Mouse (Mus musculus): ENCODE measurements around the gene Gnb2.

Gene Gnb2

DNA sequence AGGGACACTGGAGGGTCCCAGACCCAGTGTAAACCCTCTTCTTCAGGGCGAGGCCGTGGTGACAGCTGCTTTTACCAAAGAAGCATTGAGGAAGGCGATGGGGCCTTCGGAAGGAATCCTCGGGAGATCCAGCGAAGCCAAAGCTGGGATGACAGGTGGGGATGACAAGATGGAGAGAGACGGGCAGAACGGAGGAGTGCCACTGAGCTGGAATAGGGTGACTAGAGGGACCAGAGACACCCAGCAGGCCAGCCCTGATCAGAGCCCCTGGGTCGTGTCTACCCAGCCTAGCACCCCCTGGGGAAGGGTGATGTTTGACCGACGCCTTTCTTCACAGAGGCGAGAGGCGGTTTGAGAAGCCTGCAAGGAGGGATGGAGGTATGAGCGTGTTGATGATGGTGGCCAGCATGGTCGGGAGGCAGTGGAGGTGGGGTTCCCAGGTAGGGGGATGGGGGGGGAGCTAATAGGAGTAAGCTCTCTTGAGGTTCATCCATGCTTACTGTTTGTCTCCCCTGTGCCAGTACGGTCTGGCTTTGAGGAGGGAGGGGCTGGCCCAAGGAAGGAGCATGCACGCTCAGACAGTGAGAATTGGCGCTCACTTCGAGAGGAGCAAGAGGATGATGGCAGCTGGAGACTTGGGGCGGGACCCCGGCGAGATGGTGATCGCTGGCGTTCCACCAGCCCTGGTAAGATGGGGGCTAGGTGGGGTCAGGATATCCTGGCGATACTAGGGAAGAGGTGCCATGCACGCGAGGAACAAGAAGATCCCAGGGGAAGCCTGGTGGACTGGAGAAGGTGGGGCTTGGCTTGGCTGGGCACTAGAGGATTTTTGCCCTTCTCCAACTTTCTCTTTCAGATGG, 13.4 kb downstream of the Gnb2 start:
- DNase-seq (ENCODE audit: low spot score in 2 of 2) = no peak

DNA sequence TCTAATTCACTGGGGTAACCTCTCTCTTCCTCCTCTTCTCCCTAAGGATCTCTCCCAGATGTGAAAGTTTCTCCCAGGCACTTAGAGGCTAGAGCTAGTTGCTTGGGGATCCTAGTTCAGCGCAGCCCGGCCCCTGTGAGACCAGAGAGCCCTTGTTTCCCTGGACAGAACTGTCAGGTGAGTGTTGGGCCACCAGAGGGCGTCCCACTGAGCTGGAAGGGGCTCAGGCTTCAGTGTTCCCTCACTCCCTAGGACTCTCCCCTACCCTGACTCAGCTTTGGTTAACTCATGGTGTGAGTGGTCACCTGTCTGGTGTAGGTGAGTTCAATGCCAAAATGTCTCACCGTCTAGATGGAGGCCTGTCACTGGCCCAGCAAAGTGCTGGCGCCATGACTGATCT, 14.9 kb downstream of the Gnb2 start, which contains the start of gene Gigyf1:
Gene Gigyf1 (plus strand): TSS at position 113 of the 400 bp plus-strand sequence.
- no peak for DNase-seq (ENCODE audit: low spot score in 2 of 2)

DNA sequence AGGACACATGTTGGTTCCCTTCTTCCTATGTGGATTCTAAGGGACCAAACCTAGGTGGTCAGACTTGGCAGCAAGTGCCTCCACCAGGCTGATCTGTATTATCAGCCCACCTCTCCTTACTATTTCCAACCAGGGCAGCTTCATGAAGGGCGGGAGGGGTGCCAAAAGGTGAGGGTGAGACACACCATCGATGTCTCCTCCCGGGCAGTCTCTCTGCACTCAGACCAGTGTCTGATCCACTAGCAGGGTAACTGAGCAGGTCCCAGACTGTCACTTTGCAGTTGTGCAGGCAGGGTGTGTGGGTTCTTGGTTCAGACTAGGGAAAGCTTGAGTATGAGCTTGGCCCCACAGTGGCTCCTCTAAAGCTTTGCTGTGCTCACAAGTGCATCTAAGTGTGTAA, 18.5 kb downstream of the Gnb2 start:
- DNase-seq (ENCODE audit: low spot score in 2 of 2) = no peak

DNA sequence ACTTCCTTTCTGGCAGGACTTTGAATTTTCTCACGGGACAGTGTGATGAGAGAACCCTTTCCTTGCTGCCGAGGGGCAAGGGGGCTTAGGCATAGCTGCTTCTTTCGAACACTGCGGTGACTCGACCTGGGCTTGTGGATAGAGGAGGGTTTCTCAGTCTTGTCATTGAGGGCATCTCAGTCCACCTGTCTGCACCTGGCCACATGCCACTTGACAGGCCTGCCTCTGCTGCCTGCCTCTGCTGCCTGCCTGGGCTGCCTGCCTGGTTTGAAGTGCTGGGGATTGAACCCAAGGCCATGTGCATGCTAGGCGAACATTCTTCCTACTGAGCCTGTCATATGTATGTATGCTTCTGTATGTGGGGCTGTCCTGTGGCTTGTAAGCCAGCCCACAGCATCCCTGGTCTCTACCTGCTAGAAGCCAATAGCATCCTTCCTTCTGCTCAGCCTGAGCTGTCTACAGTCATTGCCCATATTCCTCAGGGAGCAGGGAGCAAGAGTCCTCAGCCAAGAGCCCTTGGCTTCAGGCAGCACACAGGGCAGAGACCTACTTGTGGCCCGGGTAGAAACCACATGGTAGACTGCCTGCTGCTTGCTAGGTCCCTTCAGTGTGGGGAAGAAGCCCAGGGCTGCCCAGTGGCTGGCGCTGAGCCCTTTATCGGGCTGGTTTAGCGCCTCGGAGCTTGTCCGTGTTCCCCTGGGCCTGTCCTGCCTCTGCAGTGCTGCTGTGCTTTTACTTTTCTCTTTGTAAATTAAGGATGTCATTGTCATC, 19.2 kb downstream of the Gnb2 start:
- no peak for DNase-seq (ENCODE audit: low spot score in 2 of 2)

DNA sequence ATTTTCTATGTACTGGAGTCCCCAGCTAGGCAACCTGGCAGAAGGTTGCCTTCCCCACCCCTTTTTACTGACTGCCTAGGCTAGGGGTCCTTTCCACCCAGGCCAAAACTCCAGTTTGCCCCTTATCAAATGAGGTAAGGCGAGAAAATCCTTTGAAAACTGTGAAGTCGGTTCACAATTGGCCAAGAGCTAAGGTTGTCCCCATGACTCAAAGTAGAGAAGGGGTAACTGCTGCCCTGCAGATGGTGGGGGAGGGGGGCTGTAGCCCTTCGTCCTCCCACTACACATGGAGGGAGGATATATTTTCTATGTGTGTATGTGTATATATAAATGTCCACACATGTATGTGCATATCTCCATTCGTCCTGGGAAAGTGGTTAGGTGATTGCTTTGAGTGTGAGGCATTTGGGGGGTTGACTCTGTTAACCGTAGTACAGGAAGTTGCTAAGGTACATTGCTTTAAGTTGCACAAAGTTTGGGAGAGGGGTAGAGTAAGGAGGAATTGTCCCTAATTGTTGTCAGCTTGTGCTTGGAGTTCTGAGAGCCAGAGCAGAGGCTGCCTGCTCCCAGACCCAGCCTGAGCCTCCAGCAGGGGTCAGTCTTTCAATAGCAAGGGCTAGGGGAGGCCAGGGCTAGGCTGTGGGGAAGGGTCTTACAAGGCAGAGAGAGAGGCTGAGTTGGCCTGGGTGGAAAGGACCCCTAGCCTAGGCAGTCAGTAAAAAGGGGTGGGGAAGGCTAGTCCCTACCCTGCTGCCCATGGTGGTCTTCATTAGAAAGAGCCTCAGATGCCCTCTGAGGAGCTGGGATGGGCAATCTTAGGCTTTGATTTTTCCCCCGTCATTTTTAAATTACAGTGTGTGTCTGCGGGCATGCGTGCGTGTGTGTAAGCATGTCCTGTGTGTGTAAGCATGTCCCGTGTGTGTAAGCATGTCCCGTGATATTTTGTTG, 20.2 kb downstream of the Gnb2 start:
- no peak for DNase-seq (ENCODE audit: low spot score in 2 of 2)

DNA sequence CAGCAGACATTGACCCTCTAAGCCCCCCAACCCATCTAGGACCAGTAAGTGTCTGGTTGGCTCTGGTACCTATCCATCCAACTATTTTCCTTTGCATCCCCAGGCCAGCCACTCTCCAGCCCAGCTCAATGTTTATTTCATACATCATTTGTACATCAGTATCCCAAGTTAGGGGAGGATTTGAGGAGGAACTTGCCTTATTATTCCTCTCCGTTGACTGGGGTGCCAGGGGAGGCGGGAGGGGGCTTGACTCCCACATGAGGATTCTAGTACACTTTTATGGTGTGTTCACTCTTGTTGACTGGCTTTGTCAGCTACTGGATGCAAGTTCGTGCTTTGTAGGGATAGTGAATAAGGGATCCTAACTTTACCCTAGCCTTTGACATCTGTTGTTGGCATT, 21.6 kb downstream of the Gnb2 start:
- DNase-seq (ENCODE audit: low spot score in 2 of 2) = no peak

DNA sequence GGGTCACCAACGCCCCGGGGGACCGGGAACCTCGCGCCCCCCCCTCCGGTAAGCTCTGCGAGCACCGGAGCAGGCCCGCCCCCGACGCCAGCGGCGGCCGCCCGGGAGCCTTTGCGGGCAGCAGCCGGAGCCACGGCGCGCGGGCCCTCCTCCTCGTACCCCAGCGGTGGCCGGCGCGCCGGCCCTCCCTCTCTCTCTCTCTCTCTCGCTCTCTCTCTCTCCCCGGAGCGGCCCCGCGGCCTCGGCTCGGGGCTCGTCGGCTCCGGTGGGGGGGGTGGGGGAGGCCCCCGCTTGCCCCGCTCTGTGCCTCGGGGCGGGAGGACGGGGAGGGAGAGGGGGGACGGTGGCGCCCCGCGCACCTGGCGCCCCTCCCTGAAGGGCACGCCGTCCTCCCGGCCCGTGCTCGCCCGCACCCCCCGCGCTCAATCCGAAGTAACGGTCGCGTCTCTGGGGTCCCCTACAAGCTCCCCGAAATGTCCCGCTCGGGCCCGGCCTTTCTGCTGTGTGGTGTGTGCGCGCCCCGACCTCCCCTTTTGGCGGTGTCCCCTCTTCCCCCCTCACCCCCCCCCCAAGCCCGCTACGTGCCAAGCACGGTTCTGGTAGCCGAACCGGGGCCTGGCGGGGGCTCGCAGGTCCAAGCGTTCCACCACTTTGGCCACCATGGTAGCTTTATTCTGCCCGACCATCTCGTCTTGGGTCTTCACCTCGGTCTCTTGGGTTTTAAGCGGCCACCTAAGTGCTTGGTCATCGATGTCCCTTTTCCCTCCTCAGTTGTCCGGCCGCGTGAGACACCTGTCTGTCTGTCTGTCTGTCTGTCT, 22.5 kb downstream of the Gnb2 start:
- no peak for DNase-seq (ENCODE audit: low spot score in 2 of 2)

DNA sequence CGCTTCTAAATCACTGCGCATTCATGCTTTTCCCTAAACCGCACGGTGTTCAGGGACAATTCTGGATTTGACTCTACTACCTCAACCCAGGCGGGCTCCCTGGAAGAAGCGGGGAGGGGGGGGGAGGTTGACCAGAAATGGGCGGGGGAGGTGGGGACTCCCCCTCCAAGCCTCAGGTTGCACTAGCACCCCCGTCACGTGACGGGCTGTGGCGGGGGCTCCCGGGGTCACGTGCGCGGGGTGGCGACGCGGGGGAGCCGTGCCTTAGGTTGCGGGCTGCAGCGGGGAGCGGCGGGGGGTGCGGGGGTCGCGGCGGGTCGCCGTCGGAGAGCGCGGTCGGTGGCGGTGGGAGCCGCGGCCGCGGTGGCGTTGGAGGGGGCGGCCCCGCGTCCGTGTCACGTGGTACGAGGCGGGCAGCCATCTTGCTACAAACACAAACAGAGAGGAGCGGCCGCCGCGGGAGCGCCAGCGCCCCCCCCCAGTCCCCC, 23.3 kb downstream of the Gnb2 start:
- DNase-seq (ENCODE audit: low spot score in 2 of 2) = peak; percentile 79 to 84

DNA sequence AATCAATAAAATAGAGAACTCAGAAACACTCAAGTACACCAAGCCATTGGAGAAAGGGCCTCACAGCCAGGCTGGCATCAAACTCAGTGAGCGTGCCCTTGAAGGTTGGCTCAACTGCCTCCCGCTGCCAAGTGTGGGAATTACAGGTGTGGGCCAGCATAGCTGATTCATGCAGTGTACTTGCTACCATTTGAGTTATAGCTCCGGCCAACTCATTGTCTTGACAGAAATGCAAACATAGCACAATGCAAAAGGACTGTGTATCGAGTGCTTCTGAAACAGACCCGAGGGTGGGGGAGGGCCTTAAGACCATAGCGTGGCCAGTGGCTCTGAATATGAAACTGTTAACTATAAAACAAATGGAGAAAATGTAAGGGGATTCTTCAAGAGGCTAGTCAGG, 29.3 kb downstream of the Gnb2 start:
- no peak for DNase-seq (ENCODE audit: low spot score in 2 of 2)

DNA sequence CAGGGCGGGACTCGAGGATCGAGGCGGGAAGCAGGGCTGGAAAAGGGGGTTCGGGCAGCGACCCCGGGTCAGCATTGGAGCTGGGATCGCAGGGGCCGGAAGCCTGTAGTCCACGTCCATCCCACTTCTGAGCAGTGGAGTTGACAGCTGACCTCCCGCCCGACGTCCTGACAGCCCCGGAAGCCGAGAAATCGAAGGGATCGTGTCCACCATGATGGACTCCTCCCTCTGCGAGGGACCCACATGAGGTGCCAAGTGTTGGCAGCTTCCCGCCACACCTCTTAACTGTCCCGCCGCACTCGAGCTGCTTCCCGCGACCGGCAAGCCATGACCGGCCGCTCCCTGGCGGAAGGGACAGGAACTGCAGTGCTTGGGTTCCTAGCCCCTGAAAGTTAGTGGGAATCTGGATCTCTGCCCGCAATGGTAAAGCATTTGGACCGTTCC, 30.6 kb downstream of the Gnb2 start:
- no peak for DNase-seq (ENCODE audit: low spot score in 2 of 2)

DNA sequence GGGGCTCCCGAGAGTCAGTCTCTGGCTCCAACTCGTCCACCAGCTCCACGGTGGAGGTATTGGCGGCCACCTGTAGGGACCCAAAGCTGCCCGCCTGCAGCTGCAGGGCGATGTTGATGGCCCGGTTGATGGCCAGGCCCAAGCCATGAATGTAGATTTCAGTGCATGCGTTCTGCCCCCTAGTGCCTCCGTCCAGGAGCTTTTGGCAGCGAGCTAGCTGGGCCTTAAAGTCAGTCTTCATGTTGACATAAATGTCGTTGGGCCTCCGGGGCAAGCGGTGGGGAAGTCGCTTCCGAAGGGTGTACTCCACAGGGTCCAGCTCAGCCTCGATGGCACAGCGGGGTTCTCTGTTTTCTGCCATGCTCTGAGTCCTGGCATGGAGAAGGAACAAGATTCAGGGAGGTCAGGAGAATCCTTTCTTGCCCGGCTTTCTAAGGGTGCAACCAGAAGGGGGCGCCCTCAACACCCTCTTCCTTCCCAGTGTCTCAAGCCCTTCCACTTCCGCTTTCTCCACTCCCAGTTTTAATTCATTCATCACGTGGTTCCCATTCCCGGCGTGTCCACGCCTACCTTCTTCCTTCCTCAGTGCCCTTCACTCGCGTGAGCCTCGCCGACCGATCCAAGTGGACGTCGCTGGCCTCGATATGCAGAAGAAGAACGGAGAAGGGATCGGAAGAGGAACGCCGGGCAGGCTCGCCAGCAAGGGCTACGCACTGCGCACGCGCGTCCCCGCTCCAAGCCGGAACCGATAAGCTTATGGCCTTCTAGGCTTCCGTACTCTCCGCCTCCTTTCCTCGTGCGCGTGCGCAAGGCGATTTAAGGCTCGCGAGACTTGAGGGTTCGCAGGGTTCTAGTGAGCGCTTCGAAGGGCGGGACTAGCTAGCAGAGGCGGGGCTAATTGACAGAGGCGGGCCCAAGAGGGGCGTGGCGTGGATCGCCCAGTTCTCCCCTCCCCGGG, 31.3 kb downstream of the Gnb2 start, which contains the start of gene Pop7:
Gene Pop7 (minus strand): TSS at position 810 of the 958 bp plus-strand sequence.
- DNase-seq (ENCODE audit: low spot score in 2 of 2) = peak; percentile 100

DNA sequence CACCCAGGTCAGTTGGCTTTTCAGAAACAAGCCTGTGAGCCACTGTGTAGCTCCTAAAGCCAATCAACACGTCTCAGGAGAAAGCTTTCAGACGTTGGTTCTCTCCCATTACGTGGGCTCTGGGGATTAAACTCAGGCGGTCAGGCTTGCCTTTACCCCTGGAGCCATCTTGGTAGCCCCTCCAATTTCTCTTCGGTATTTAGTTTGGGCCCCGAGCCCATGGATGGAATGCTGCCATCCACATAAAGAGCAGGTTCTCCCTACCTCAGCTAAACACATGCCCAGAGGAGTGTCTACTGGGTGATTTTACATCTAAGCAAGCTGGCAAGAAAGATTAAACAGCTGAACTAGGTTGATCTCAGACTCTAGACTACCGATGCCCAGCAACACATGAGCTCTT, 33.1 kb downstream of the Gnb2 start:
- no peak for DNase-seq (ENCODE audit: low spot score in 2 of 2)

DNA sequence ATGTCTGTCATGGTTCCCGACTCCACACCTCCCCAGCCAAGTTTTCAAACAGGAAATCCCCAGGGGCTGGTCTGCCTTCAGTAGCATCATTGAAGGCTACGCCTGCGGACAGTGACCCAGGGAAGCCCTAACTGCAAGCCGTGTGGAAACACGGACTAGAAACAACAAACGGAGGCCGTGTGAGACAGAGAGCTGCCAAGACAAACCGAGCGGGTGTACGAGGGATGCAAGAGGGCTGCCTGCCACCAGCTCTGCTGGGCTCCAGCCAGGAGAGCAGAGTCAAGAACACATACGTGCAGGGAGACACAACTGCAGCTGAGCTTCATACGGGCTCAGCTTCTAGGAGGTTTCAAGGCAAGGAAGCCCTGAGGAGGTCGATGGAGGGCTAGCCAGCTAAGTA, 39.5 kb downstream of the Gnb2 start:
- no peak for DNase-seq (ENCODE audit: low spot score in 2 of 2)

DNA sequence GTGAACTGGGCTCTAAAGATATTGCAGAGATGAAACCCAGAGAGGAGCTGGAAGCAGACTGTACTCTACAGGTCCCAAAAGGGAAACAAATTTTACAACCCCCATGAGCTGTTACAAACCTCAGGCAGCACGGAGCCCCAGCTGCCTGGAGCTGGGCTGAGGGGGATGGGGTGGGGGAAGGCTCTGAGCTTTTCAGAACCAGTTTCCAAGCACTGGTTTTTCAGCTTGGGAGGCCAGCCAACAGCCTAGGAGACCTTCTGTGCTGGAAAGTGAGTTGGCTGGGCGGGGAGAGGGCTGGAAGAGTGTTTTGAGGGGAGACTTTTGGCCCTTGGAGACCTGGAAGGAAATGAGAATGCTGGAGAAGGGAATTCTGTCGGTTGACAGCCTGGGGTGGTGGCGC, 41.8 kb downstream of the Gnb2 start:
- no peak for DNase-seq (ENCODE audit: low spot score in 2 of 2)

DNA sequence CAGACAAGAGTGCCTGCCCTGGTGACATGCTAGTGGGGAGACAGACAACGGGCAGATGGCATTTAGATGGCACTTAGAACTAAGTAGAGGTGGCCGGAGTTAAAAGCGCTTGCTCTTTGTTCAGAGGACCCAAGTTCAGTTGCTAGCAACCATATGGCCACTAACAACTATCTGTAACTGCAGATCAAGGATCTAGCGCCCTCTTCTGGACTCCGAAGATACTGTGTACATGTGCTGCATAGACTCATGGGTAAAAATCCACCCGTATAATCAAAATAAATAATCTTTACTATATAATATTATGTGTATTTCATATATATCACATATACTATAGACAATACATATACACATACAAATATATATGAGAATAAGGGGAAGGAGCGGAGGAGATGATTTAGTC, 45.7 kb downstream of the Gnb2 start:
- no peak for DNase-seq (ENCODE audit: low spot score in 2 of 2)

DNA sequence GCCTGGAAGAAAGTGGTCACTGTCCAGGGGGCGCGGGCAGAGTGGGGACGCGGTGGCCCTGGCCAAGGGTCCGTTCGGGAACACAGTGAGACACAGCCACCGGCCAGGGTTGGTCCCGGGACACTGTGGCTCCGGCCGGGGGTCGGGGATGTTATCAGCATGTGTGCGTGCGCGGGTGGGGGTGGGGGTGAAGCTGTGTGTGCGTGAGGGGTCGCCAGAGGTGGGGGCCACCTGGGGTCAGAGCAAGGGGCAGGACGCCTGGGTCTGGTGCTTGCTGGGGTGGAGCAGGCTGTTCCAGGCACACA, 47.5 kb downstream of the Gnb2 start:
- DNase-seq (ENCODE audit: low spot score in 2 of 2) = no peak

DNA sequence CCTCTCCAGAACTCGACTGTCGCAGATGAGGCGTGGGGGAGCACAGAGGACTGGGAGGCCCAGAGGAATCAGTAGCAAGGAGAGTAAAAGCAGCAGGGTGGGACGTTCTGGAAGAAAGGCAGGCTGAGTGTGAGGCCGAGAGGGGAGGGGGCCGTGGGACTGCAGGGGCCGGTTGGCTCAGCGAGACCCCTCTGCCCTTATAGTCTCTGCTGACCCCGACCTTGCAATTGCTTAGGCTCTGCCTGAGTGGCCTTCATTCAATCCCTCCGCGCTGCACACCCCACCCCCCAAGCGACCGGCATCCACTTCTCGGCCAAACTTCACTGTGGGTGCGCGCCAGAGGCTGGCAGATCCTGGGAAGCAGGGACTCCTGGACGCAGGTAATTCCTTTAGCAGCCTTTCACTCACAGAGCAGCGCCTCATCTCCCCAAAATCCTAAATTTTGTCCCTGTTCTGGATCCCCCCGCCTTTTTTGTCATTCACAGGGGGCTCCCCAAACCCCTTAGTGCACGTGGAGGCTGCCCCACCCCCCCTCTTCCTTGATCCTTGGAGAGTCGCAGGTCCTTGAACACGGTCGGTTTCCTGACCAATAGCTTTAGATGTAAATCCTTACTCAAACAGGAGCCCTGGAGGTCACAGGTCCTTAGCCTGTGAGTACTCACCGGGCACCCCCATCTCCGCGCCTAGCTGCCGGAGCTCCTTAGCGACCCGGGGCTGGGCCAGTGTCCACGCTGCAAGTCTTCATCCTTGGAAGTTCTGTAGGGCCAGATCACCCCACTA, 48.0 kb downstream of the Gnb2 start:
- DNase-seq (ENCODE audit: low spot score in 2 of 2) = no peak

DNA sequence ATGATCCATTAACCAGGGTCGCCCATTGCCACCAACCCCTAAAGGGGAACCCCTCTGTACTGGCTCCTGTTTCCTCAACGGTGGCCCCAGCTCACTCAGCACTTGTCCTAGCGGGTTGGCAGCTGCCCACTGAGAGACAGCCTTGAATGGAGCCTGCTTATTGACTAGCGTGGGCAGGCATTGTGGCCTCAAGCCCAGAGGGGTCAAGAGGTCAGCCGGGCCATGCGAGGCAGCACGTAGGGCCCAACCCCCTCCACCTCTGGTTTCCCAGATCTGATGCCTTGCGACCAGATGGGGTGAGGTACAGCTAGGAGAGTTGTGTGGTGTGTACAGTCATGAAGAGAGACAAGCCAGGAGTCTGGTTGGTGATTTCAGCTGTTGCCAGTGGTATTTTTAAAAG, 51.4 kb downstream of the Gnb2 start:
- DNase-seq (ENCODE audit: low spot score in 2 of 2) = no peak

DNA sequence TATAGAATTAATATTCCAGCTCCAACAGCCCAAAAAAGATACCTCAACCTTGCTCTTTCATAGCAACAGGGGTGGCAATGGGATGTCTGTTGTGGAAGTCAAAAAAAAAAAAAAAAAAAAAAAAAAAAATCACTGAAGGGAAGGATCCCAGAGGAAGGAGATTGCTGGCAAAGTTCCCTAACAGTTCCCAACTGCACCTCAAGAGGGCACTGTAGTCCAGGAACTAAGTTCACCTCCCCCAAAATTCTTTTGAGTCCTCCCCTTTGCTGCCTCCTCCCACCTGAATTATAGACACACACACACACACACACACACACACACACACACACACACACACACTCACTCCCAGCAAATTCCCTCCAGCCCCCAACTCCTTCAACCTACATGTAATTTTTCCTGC, 52.2 kb downstream of the Gnb2 start:
- DNase-seq (ENCODE audit: low spot score in 2 of 2) = peak; percentile 15 to 47
